Mouse (Mus musculus): ENCODE measurements around the gene Myrfl. TPM values are rescaled to one million over a fixed set of nuclear protein-coding genes. Genes with fewer than 3 reads are reported as not detected.

The Myrfl gene
- polyA plus RNA-seq, 1 experiment from 2014 or later = 7.3 TPM

DNA sequence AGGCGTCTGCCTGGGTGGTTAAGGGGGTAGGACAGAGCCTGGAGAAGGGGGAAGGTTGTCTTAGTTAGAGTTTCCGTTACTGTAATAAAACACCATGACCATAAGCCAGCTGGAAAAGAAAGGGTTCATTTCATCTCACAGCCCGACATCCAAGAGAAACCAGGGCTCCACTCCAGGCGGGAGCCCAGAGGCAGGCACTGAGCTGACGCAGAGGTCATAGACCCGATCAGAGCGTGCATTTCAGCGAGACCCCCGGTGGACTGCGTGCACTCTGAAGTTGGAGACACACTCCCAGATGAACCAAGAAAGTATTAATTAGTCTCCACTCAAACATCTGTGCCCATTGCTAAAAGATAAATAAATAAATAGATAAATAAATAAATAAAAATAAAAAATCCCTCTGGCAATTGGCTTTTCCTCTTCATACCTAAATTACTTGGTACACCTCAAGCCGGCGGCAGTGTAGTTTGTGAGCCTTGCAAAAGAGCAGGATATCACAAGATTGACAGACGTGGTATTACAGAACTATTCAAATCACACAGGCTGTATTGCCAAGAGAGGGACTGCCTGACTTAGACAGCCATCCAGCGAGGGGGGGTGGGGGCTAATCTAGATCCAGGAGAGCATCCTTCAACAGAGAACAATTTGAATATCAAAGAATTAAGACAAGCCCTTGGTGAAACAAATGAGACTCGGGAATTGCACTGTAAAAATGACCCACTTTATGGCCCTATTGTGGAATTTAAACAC, 81.2 kb downstream of the Myrfl start:
- Histone ChIP-seq H3K27me3 (replicated peaks; ENCODE audit: control insufficient read depth, insufficient read depth, low read length) (no peaks in the 10 kb centered on the region), H3K4me1 (replicated peaks; ENCODE audit: control insufficient read depth, insufficient read depth, low read length) (no peaks in the 10 kb centered on the region), H3K27ac (ENCODE audit: low read depth, low read length) (no peak overlapping the region), H3K36me3 (ENCODE audit: control insufficient read depth, insufficient read depth) (peaks cover 5% of the 10 kb centered on the region; the same call in 1 of the 2 replicates), H3K4me3 (ENCODE audit: low read depth, low read length) (no peak overlapping the region), H3K9me3 (ENCODE audit: control insufficient read depth) (no peaks in the 10 kb centered on the region), H3K9ac (ENCODE audit: low read depth, low read length) (no peak overlapping the region), H3K4me2 (replicated peaks; ENCODE audit: low read depth) (no peak overlapping the region)
- WGBS = 61% methylated on average over 15 of the region's 15 CpGs
- no peak for TF ChIP-seq CTCF (IDR thresholded peaks at IDR 0.05; ENCODE audit: low read depth)
- ATAC-seq = no peak

DNA sequence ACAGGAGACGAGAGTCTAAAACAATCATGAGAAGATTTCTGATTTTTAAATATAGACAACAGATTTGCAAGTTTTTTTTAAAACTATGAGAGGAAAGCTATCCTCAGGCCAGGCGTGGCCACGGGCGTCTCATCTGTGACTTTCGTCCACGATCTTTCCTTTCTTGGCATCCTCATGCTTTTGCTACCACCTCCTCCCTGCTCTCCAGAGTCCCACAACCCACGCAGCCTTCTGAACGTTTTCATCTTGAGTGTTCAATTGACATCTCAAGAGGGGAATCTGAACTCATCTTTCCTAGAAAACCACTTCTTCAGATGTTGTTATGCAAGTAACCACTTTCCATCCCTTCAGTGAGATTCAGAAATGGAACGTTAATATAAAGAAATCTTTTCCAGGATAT, 83.6 kb downstream of the Myrfl start:
- Histone ChIP-seq H3K4me3 (ENCODE audit: low read depth, low read length) (no peak overlapping the region), H3K4me1 (replicated peaks; ENCODE audit: control insufficient read depth, insufficient read depth, low read length) (no peaks in the 10 kb centered on the region), H3K9me3 (ENCODE audit: control insufficient read depth) (no peaks in the 10 kb centered on the region), H3K27me3 (replicated peaks; ENCODE audit: control insufficient read depth, insufficient read depth, low read length) (no peaks in the 10 kb centered on the region), H3K9ac (ENCODE audit: low read depth, low read length) (no peak overlapping the region), H3K27ac (ENCODE audit: low read depth, low read length) (no peak overlapping the region), H3K4me2 (replicated peaks; ENCODE audit: low read depth) (no peak overlapping the region), H3K36me3 (ENCODE audit: control insufficient read depth, insufficient read depth) (peaks cover 5% of the 10 kb centered on the region; the same call in 1 of the 2 replicates)
- ATAC-seq = no peak
- no peak for TF ChIP-seq CTCF (IDR thresholded peaks at IDR 0.05; ENCODE audit: low read depth)
- 90% methylated on average over 9 of the region's 9 CpGs for WGBS

DNA sequence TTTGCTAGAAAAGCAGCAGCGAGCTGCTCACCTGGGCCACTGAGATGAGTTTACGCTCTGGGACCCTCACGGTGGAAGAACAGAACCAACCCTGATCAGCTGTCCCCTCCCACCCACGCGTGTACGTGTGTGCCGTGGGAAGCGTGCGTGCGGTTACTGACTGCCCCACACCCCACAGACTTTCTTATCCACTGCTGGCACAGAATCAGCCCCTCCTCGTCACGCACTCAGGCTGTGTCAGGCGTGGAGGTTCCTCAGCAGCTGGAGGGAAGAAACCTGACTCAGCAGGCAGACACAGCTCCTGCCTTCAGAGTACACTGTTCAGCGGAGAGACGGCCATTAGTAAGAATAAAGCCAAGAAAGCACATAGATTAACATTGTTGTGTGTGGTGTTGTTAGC, 86.0 kb downstream of the Myrfl start:
- H3K36me3 ChIP-seq (ENCODE audit: control insufficient read depth, insufficient read depth) = no peaks in the 10 kb centered on the region; the same call in 1 of the 2 replicates
- WGBS = 83% methylated on average over 15 of the region's 15 CpGs
- H3K9me3 ChIP-seq (ENCODE audit: control insufficient read depth) = no peaks in the 10 kb centered on the region
- H3K4me1 ChIP-seq (replicated peaks; ENCODE audit: control insufficient read depth, insufficient read depth, low read length) = no peaks in the 10 kb centered on the region
- no peak for TF ChIP-seq CTCF (IDR thresholded peaks at IDR 0.05; ENCODE audit: low read depth)
- H3K27me3 ChIP-seq (replicated peaks; ENCODE audit: control insufficient read depth, insufficient read depth, low read length) = no peaks in the 10 kb centered on the region
- no peak overlapping the region for H3K27ac ChIP-seq (ENCODE audit: low read depth, low read length)
- ATAC-seq = no peak
- no peak overlapping the region for H3K4me2 ChIP-seq (replicated peaks; ENCODE audit: low read depth)
- no peak overlapping the region for H3K4me3 ChIP-seq (ENCODE audit: low read depth, low read length)
- H3K9ac ChIP-seq (ENCODE audit: low read depth, low read length) = no peak overlapping the region

DNA sequence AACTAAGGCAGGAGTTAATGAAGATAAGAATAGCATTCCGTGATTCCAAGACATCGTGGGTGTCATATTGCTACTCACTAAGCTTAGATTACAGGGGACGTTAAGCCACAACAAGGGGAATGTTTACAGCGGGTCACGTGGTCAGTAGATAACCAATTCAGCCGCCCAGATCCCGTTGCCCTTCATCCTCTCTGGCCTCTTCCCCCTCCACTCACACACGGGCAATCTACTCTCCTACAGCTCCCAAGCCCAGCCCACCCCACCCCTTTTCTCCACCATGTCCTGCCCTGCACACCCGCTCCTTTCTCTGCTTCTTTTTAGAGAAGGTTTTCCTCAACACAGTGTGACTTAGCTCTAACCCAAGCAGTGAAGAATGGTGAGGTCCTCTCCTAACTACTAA, 87.3 kb downstream of the Myrfl start:
- no peaks in the 10 kb centered on the region for H3K9me3 ChIP-seq (ENCODE audit: control insufficient read depth)
- H3K4me2 ChIP-seq (replicated peaks; ENCODE audit: low read depth) = no peak overlapping the region
- no peak overlapping the region for H3K9ac ChIP-seq (ENCODE audit: low read depth, low read length)
- no peak overlapping the region for H3K27ac ChIP-seq (ENCODE audit: low read depth, low read length)
- H3K27me3 ChIP-seq (replicated peaks; ENCODE audit: control insufficient read depth, insufficient read depth, low read length) = no peaks in the 10 kb centered on the region
- 58% methylated on average over 9 of the region's 9 CpGs for WGBS
- TF ChIP-seq CTCF (IDR thresholded peaks at IDR 0.05; ENCODE audit: low read depth) = no peak
- no peaks in the 10 kb centered on the region for H3K4me1 ChIP-seq (replicated peaks; ENCODE audit: control insufficient read depth, insufficient read depth, low read length)
- no peaks in the 10 kb centered on the region; the same call in 1 of the 2 replicates for H3K36me3 ChIP-seq (ENCODE audit: control insufficient read depth, insufficient read depth)
- H3K4me3 ChIP-seq (ENCODE audit: low read depth, low read length) = no peak overlapping the region
- no peak for ATAC-seq

DNA sequence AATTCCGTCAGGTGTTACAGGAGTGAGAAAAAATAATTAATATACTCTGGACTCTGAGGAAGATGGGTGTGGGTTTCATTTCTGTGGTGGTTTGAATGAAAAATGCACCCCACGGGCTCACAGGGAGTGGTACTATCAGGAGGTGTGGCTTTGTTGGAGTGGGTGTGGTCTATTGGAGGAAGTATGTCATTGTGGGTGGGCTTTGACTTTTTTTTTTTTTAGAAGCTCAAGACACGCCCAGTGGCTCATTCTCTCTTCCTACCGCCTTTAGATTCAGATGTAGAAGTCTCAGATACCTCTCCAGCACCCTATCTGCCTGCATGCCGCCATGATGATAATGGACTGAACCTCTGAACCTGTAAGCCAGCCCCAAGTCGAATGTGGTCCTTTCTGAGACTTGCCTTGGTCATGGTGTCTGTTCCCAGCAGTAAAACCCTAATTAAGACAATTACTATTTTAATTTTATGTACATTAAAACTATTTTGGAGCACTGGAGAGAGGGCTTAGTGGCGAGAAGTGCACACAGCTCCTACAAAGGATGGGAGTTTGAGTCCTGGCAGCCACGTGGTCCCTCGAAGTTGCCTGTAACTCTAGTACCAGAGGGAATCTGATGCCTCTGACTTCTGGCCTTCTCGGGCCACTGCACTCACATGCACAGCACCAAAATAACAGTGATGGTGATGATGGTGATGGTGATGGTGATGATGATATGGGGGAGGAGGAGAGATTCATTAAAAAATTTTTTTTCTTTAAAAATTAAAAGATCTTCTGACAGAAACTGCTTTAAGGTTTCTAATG, 88.0 kb downstream of the Myrfl start:
- TF ChIP-seq CTCF (IDR thresholded peaks at IDR 0.05; ENCODE audit: low read depth) = no peak
- no peak for ATAC-seq

DNA sequence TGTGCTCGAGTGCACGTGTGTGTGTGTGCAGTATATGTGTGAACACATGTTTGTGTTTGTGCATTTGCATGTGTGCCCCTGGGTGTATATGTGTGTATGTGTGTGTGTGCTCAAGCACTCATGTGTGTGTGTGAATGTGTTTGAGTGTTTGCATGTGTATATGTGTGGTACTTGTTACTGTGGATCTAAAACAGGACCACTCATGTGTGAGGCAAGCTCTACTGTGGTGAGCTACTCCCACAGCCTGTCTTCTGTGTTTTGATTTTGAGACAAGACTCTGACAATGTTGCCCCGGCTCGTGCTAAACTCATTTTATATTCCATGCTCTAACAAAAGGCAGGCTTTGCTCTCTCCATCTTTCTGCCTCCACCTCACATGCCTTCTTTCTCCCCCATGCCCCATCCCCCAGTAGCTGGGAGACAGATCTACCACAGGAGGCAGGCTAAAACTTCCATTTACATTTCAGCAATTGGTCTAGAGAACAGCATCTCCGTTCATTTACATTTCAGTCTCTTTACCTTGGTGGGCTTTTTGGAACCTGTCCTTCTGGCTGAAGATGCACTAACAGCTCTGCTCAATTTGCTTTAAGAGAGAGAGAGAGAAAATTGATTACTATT, 94.4 kb downstream of the Myrfl start:
- Histone ChIP-seq H3K27me3 (replicated peaks; ENCODE audit: control insufficient read depth, insufficient read depth, low read length) (no peaks in the 10 kb centered on the region), H3K4me2 (replicated peaks; ENCODE audit: low read depth) (no peak overlapping the region), H3K27ac (ENCODE audit: low read depth, low read length) (no peak overlapping the region), H3K9me3 (ENCODE audit: control insufficient read depth) (no peaks in the 10 kb centered on the region), H3K4me3 (ENCODE audit: low read depth, low read length) (no peak overlapping the region), H3K36me3 (ENCODE audit: control insufficient read depth, insufficient read depth) (0 out of 2 replicates have a peak, but pooled peaks cover 4% of the 10 kb centered on the region), H3K4me1 (replicated peaks; ENCODE audit: control insufficient read depth, insufficient read depth, low read length) (no peaks in the 10 kb centered on the region), H3K9ac (ENCODE audit: low read depth, low read length) (no peak overlapping the region)
- ATAC-seq = no peak
- WGBS = 65% methylated on average over 5 of the region's 5 CpGs
- no peak for TF ChIP-seq CTCF (IDR thresholded peaks at IDR 0.05; ENCODE audit: low read depth)

More for the DNA sequence above, 88.0 kb downstream of the Myrfl start:
- no peaks in the 10 kb centered on the region for H3K9me3 ChIP-seq (ENCODE audit: control insufficient read depth)
- H3K4me3 ChIP-seq (ENCODE audit: low read depth, low read length) = no peak overlapping the region
- H3K27me3 ChIP-seq (replicated peaks; ENCODE audit: control insufficient read depth, insufficient read depth, low read length) = no peaks in the 10 kb centered on the region
- H3K9ac ChIP-seq (ENCODE audit: low read depth, low read length) = no peak overlapping the region
- no peaks in the 10 kb centered on the region for H3K4me1 ChIP-seq (replicated peaks; ENCODE audit: control insufficient read depth, insufficient read depth, low read length)
- no peak overlapping the region for H3K27ac ChIP-seq (ENCODE audit: low read depth, low read length)
- WGBS = 92% methylated on average over 10 of the region's 10 CpGs
- no peaks in the 10 kb centered on the region; the same call in 1 of the 2 replicates for H3K36me3 ChIP-seq (ENCODE audit: control insufficient read depth, insufficient read depth)
- no peak overlapping the region for H3K4me2 ChIP-seq (replicated peaks; ENCODE audit: low read depth)

Measured in intestine, postnatal 0 days (tissue).